Mouse (Mus musculus) liver, embryonic 14.5 days (tissue): ENCODE data around the gene Plk1.

ENCODE experiments used
- CTCF ChIP-seq: IDR thresholded peaks from 2 replicates; pipeline ENCODE4 v1.5.1; 2016; ENCODE audit warnings: antibody characterized with exemption, low read depth, control low read depth
- EP300 ChIP-seq: IDR thresholded peaks from 2 replicates; pipeline ENCODE4 v1.6.1; 2016; ENCODE audit warnings: antibody characterized with exemption, low read depth

DNA sequence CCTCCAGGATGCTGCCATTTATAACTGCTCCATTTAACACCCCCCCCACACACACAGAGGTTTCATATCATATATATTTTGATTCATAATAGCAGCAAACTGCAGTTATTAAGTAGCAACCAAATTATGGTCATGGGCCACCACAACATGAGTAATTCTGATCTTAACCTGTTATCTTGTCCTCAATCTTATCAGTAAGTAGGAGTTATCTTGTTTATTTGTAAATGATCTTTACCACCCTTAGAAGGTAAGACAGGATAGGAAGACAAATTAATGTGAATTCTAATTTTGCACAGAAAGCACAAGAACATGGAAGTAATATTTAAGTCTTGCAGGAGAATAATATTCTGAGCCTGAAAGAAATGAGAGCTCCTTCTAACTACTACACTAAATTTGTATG, 27.4 kb upstream of the Plk1 start:
- no peak for TF ChIP-seq CTCF
- no peak for TF ChIP-seq EP300
